Mouse (Mus musculus): Measurements from ENCODE around the gene Stx6.

DNA sequence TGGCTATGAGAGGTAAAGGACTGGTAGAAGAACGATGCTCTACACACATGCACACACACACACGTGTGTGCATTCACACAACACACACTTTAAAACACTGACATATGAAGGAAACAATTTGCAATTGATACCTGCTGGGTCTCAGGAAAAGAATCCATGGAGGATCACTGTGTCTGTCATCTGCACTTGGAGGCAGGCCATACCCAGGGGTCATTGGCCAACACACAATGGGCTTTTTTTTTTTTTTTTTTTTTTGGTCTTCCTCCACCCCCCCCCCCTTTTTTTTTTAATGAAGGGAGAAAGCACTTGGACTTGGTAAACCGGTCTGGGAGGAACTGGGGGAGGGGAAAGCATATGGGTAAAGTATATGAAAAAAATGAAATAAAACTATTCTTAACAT lies 49.3 kb downstream of the Stx6 start:
- TF ChIP-seq POLR2A (IDR thresholded peaks at IDR 0.05; ENCODE audit: low read depth, low read length) (no peak), CTCF (conservative IDR thresholded peaks at IDR 0.05; ENCODE audit: insufficient read depth, insufficient read length, low read depth, low read length) (no peak)
